In the genomic region with DNA sequence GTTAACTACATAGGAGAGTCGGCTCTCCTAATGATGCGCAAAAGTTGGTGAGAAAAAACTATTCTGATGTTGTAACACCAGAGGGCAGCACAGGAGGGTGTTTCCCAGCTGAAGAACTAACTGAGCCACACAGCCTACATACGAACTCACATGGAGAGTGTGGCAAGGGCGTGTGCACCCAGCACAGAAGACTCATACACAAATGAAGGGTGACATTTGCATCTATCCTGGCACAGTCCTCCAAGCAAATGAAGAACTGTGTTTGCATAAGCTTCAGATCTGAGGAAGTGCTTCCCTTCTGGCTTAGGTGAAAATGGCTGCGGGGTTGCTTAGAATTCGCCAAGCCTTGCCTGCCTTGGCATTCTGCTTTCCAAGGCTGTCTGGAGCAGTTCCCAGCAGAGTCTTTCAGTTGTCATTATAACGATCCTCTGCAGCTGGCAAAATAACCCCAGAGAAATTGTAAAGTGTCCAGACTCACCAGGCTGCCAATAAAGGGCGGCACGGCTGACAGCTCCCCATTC, we compare ENCODE assay signal across 9 mouse cellular contexts. TPM values are rescaled to one million over a fixed set of nuclear protein-coding genes. Genes with fewer than 3 reads are reported as not detected.
DNase-seq lines count a peak whose midpoint lies in the region; ATAC-seq and TF ChIP-seq lines count a peak whose summit lies in the region.
"Had no signal": no experiment of that assay in that cellular context is flagged by ENCODE, and none has a peak within 500 bp of the region (broad histone marks: within the 10 kb centered on the region; RNA-seq: fewer than 3 reads in every experiment).

No protein-coding gene starts in this region.

- H3K9me3 ChIP-seq in liver, embryonic 11.5 days (ENCODE audit: control insufficient read depth, low read length): no peaks in the 10 kb centered on the region
- no peaks in the 10 kb centered on the region for H3K9me3 ChIP-seq in forebrain, embryonic 11.5 days (ENCODE audit: control insufficient read depth, low read length)
- no peaks in the 10 kb centered on the region for H3K9me3 ChIP-seq in limb, embryonic 13.5 days
- no peaks in the 10 kb centered on the region for H3K9me3 ChIP-seq in neural tube, embryonic 11.5 days (ENCODE audit: control insufficient read depth, low read length)
- H3K9me3 ChIP-seq: embryonic facial prominence, embryonic 15.5 days had no signal

- ATAC-seq in liver, embryonic 11.5 days (replicated peaks; ENCODE audit: low FRiP score): no peak
- ATAC-seq in forebrain, embryonic 11.5 days (replicated peaks; ENCODE audit: low FRiP score): no peak
- ATAC-seq in inflammation-experienced regulatory T-cells, adult 6 months: peak; percentile 63
- ATAC-seq in limb, embryonic 13.5 days (ENCODE audit: low FRiP score, low read depth): 0 out of 2 replicates have a peak, but pooled peaks have one; percentile 19
- no peak for ATAC-seq in neural tube, embryonic 11.5 days (ENCODE audit: insufficient read depth, low FRiP score, low TSS enrichment)

- H3K4me1 ChIP-seq in liver, adult 2 months (ENCODE audit: control insufficient read depth, insufficient read depth, low read length): no peaks in the 10 kb centered on the region
- H3K4me1 ChIP-seq in liver, embryonic 11.5 days (replicated peaks; ENCODE audit: control insufficient read depth, insufficient read depth, low read length): no peaks in the 10 kb centered on the region
- 0 out of 2 replicates have a peak, but pooled peaks cover 2% of the 10 kb centered on the region for H3K4me1 ChIP-seq in forebrain, embryonic 11.5 days (replicated peaks; ENCODE audit: control insufficient read depth, insufficient read depth, low read length)
- H3K4me1 ChIP-seq in limb, embryonic 13.5 days: peaks cover 3% of the 10 kb centered on the region; the same call in 1 of the 2 replicates
- H3K4me1 ChIP-seq in neural tube, embryonic 11.5 days (ENCODE audit: control insufficient read depth, insufficient read depth, low read length): no peaks in the 10 kb centered on the region
- H3K4me1 ChIP-seq: embryonic facial prominence, embryonic 15.5 days had no signal

- H3K36me3 ChIP-seq in liver, adult 2 months (ENCODE audit: control insufficient read depth, insufficient read depth, low read length): no peaks in the 10 kb centered on the region
- H3K36me3 ChIP-seq in liver, embryonic 11.5 days (ENCODE audit: control insufficient read depth, insufficient read depth, low read length): no peaks in the 10 kb centered on the region
- no peaks in the 10 kb centered on the region for H3K36me3 ChIP-seq in forebrain, embryonic 11.5 days (ENCODE audit: control insufficient read depth, insufficient read depth, low read length)
- no peaks in the 10 kb centered on the region for H3K36me3 ChIP-seq in limb, embryonic 13.5 days
- no peaks in the 10 kb centered on the region for H3K36me3 ChIP-seq in neural tube, embryonic 11.5 days (ENCODE audit: control insufficient read depth, insufficient read depth, low read length)
- H3K36me3 ChIP-seq: embryonic facial prominence, embryonic 15.5 days had no signal

- no peaks in the 10 kb centered on the region for H3K79me2 ChIP-seq in liver, adult 2 months (ENCODE audit: control insufficient read depth, insufficient read depth, low read length)

- peak; percentile 53 for TF ChIP-seq CTCF in liver, adult 2 months (IDR thresholded peaks at IDR 0.05; ENCODE audit: low read depth, low read length)

- no peak overlapping the region for H3K4me3 ChIP-seq in liver, adult 2 months (ENCODE audit: insufficient read depth, low read depth, low read length)
- H3K4me3 ChIP-seq in liver, embryonic 11.5 days (ENCODE audit: low read depth, low read length): no peak overlapping the region
- H3K4me3 ChIP-seq in forebrain, embryonic 11.5 days (ENCODE audit: low read depth, low read length): no peak overlapping the region
- no peak overlapping the region for H3K4me3 ChIP-seq in limb, embryonic 13.5 days
- H3K4me3 ChIP-seq in neural tube, embryonic 11.5 days (ENCODE audit: low read depth, low read length): no peak overlapping the region
- H3K4me3 ChIP-seq: embryonic facial prominence, embryonic 15.5 days had no signal

- 41% methylated on average over 9 of the region's 9 CpGs for WGBS in liver, adult 2 months
- 50% methylated on average over 9 of the region's 9 CpGs for WGBS in liver, embryonic 11.5 days
- WGBS in forebrain, embryonic 11.5 days: 40% methylated on average over 9 of the region's 9 CpGs
- 33% methylated on average over 9 of the region's 9 CpGs for WGBS in limb, embryonic 13.5 days
- WGBS in neural tube, embryonic 11.5 days: 42% methylated on average over 9 of the region's 9 CpGs

- TF ChIP-seq POLR2A in liver, adult 2 months (IDR thresholded peaks at IDR 0.05; ENCODE audit: extremely low read depth, insufficient read depth, low read length): no peak

- no peak overlapping the region for H3K4me2 ChIP-seq in liver, embryonic 11.5 days
- H3K4me2 ChIP-seq in forebrain, embryonic 11.5 days (ENCODE audit: low read depth, low read length, severe bottlenecking): no peak overlapping the region
- peak overlapping the region; percentile 14; the same call in 1 of the 2 replicates for H3K4me2 ChIP-seq in limb, embryonic 13.5 days (replicated peaks)
- no peak overlapping the region for H3K4me2 ChIP-seq in neural tube, embryonic 11.5 days (ENCODE audit: low read depth)
- H3K4me2 ChIP-seq: embryonic facial prominence, embryonic 15.5 days had no signal

- no peaks in the 10 kb centered on the region for H3K27me3 ChIP-seq in liver, adult 2 months (ENCODE audit: control insufficient read depth, insufficient read depth, low read length)
- H3K27me3 ChIP-seq in liver, embryonic 11.5 days (replicated peaks; ENCODE audit: control insufficient read depth, insufficient read depth, low read length): no peaks in the 10 kb centered on the region
- H3K27me3 ChIP-seq in forebrain, embryonic 11.5 days (ENCODE audit: control insufficient read depth, insufficient read depth, low read length): no peaks in the 10 kb centered on the region
- no peaks in the 10 kb centered on the region; the same call in 1 of the 2 replicates for H3K27me3 ChIP-seq in limb, embryonic 13.5 days
- no peaks in the 10 kb centered on the region for H3K27me3 ChIP-seq in neural tube, embryonic 11.5 days (ENCODE audit: control insufficient read depth, insufficient read depth, low read length)
- H3K27me3 ChIP-seq: embryonic facial prominence, embryonic 15.5 days had no signal

- no peak overlapping the region for H3K9ac ChIP-seq in liver, adult 2 months (ENCODE audit: low read depth, low read length)
- H3K9ac ChIP-seq in liver, embryonic 11.5 days (ENCODE audit: low read depth, low read length): no peak overlapping the region
- H3K9ac ChIP-seq in forebrain, embryonic 11.5 days (ENCODE audit: low read length): no peak overlapping the region
- H3K9ac ChIP-seq in limb, embryonic 13.5 days: no peak overlapping the region
- H3K9ac ChIP-seq in neural tube, embryonic 11.5 days (ENCODE audit: low read length): no peak overlapping the region
- H3K9ac ChIP-seq: embryonic facial prominence, embryonic 15.5 days had no signal

- DNase-seq in liver, adult 2 months (ENCODE audit: extremely low read depth, low read depth, low spot score): peak; percentile 60
- DNase-seq in liver, embryonic 11.5 days (ENCODE audit: low spot score): no peak
- peak; percentile 91 for DNase-seq in brain, adult 2 months (ENCODE audit: low read depth, low spot score)
- peak; percentile 67 for DNase-seq in forebrain, embryonic 11.5 days (ENCODE audit: low spot score)
- peak; percentile 52 for DNase-seq in neural tube, embryonic 11.5 days (ENCODE audit: low spot score)
- peak; percentile 11 to 31 for DNase-seq in thymus, adult 18-20 months

- H3K27ac ChIP-seq in liver, adult 2 months (replicated peaks; ENCODE audit: insufficient read depth, low read depth, low read length): no peak overlapping the region
- H3K27ac ChIP-seq in liver, embryonic 11.5 days (ENCODE audit: low read depth, low read length): no peak overlapping the region
- no peak overlapping the region for H3K27ac ChIP-seq in forebrain, embryonic 11.5 days (ENCODE audit: low read depth, low read length)
- H3K27ac ChIP-seq in limb, embryonic 13.5 days: no peak overlapping the region
- no peak overlapping the region for H3K27ac ChIP-seq in neural tube, embryonic 11.5 days (ENCODE audit: low read depth, low read length)
- H3K27ac ChIP-seq: embryonic facial prominence, embryonic 15.5 days had no signal

RNA-seq across cellular contexts. Expression of a gene that starts 25.4 kb away (rescaled TPM):
- total RNA-seq in liver, adult 2 months (2014; rRNA removed): 0.83 and 1.5 TPM in 2 replicates
- polyA plus RNA-seq in liver, adult 2 months (2012; rRNA removed): 2.4 and 2.8 TPM in 2 replicates
- 20.3 and 21.4 TPM in 2 replicates for polyA plus RNA-seq in liver, embryonic 11.5 days (2014; fragmentation: Nextera tagmentation; extraction: Ambion mirVana)
- polyA plus RNA-seq in forebrain, embryonic 11.5 days (2014; fragmentation: Nextera tagmentation; extraction: Ambion mirVana): 27.4 and 32.1 TPM in 2 replicates
- polyA plus RNA-seq in inflammation-experienced regulatory T-cells, adult 6 months (2017; shearing (Covaris generic)): 10 to 100 TPM; 12.8 to 26.9 (median 20.9) TPM
- polyA plus RNA-seq in limb, embryonic 13.5 days (2015; fragmentation: Nextera tagmentation; extraction: Ambion mirVana): 7.3 and 10.6 TPM in 2 replicates
- polyA plus RNA-seq in neural tube, embryonic 11.5 days (2014; fragmentation: Nextera tagmentation; extraction: Ambion mirVana): 25.7 and 25.8 TPM in 2 replicates

RNA-seq across cellular contexts. Expression of a gene that starts 48.8 kb away (rescaled TPM):
- 9.8 and 14.0 TPM in 2 replicates for total RNA-seq in liver, adult 2 months (2014; rRNA removed)
- polyA plus RNA-seq in liver, adult 2 months (2012; rRNA removed): 90.8 and 105 TPM in 2 replicates
- 92.3 and 93.3 TPM in 2 replicates for polyA plus RNA-seq in liver, embryonic 11.5 days (2014; fragmentation: Nextera tagmentation; extraction: Ambion mirVana)
- 114 and 126 TPM in 2 replicates for polyA plus RNA-seq in forebrain, embryonic 11.5 days (2014; fragmentation: Nextera tagmentation; extraction: Ambion mirVana)
- 100 to 1,000 TPM; 113 to 167 (median 131) TPM for polyA plus RNA-seq in inflammation-experienced regulatory T-cells, adult 6 months (2017; shearing (Covaris generic))
- polyA plus RNA-seq in limb, embryonic 13.5 days (2015; fragmentation: Nextera tagmentation; extraction: Ambion mirVana): 119 and 121 TPM in 2 replicates
- 119 and 124 TPM in 2 replicates for polyA plus RNA-seq in neural tube, embryonic 11.5 days (2014; fragmentation: Nextera tagmentation; extraction: Ambion mirVana)

Comparison
In these comparisons a context has a peak if more than half of its experiments do, and no peak if none do; other contexts are left out.
1. ATAC-seq: peak in inflammation-experienced regulatory T-cells, adult 6 months (single experiment) and limb, embryonic 13.5 days (single experiment); none in liver, embryonic 11.5 days (single experiment), forebrain, embryonic 11.5 days (single experiment) and neural tube, embryonic 11.5 days (single experiment).